Mouse (Mus musculus) lung, embryonic 14.5 days (tissue): ENCODE data around the gene Wnk1. TPM values are rescaled to one million over a fixed set of nuclear protein-coding genes. Genes with fewer than 3 reads are reported as not detected.
"Not testable (repeated sequence)": the region's sequence is repeated elsewhere in the genome, so short reads cannot be mapped to it uniquely, and the experiment has no call there.

ENCODE experiments used
- ATAC-seq: fragments of 200-750 bp; cut with Nextera tagmentation; 2 replicates; pipeline ENCODE4 v1.8.0; 2017; ENCODE audit warnings: mild to moderate bottlenecking, moderate TSS enrichment, moderate library complexity; ENCODE audit not compliant: insufficient read depth
- DNase-seq: peaks from one replicate; pipeline ENCODE4 v3.0.0-alpha.2; 2015
- H3K27ac ChIP-seq: fragments of 300-500 bp; sonication (generic); 2 replicates; pipeline ENCODE4 v1.5.1; 2014; ENCODE audit warnings: low read depth, mild to moderate bottlenecking, moderate library complexity
- H3K27me3 ChIP-seq: fragments of 300-500 bp; sonication (generic); 2 replicates; pipeline ENCODE4 v1.6.1; 2014; ENCODE audit warnings: low read length, control low read depth; ENCODE audit not compliant: insufficient read depth
- H3K36me3 ChIP-seq: fragments of 300-500 bp; sonication (generic); 2 replicates; pipeline ENCODE4 v1.6.1; 2014; ENCODE audit warnings: control low read depth; ENCODE audit not compliant: insufficient read depth
- H3K4me1 ChIP-seq: fragments of 300-500 bp; sonication (generic); 2 replicates; pipeline ENCODE4 v1.6.1; 2014; ENCODE audit warnings: antibody characterized with exemption, control low read depth; ENCODE audit not compliant: insufficient read depth
- H3K4me2 ChIP-seq: fragments of 300-500 bp; sonication (generic); 2 replicates; pipeline ENCODE4 v1.6.1; 2014; ENCODE audit warnings: mild to moderate bottlenecking
- H3K4me3 ChIP-seq: fragments of 300-500 bp; sonication (generic); 2 replicates; pipeline ENCODE4 v1.5.1; 2014; ENCODE audit warnings: low read depth, low read length
- H3K9ac ChIP-seq: fragments of 300-500 bp; sonication (generic); 2 replicates; pipeline ENCODE4 v1.6.1; 2014
- H3K9me3 ChIP-seq: fragments of 300-500 bp; sonication (generic); 2 replicates; pipeline ENCODE4 v1.6.1; 2016; ENCODE audit warnings: low read depth, low read length, control low read depth
- CTCF ChIP-seq: IDR thresholded peaks from 2 replicates; pipeline ENCODE4 v1.5.1; 2016; ENCODE audit warnings: antibody characterized with exemption, low read depth
- WGBS: fragments of 180-500 bp; shearing (Covaris S2); extraction: QIAGEN DNeasy Blood & Tissue Kit; methylation state at CpG from one replicate; pipeline ENCODE4 v1.1.7; 2014; 5-methylcytosine and 5-hydroxymethylcytosine counted together
- polyA plus RNA-seq: library from polyadenylated mRNA; unstranded; fragments of >200 nt; fragmentation: Nextera tagmentation; extraction: Ambion mirVana; gene quantifications from 2 replicates; pipeline ENCODE4 v1.2.1, GENCODE M21; 2014

Gene Wnk1
- polyA plus RNA-seq, result 60.1 and 66.3 TPM in 2 replicates

GRCm38 (mm10) chr6:120038366-120039255 lies at the start of gene Wnk1:
Gene Wnk1 (minus strand): TSS chr6:120038672.
- H3K4me3 ChIP-seq, result peak within 1 kb of the TSS; percentile 93
- peak; percentile 99 for DNase-seq
- H3K36me3 ChIP-seq, result peaks cover 10% of the 10 kb centered on the region
- H3K9me3 ChIP-seq, result no peaks in the 10 kb centered on the region
- H3K9ac ChIP-seq, result peak within 1 kb of the TSS; percentile 86
- H3K27me3 ChIP-seq, result no peaks in the 10 kb centered on the region
- H3K27ac ChIP-seq, result peak within 1 kb of the TSS; percentile 99
- TF ChIP-seq CTCF, result no peak
- H3K4me1 ChIP-seq, result peaks cover 6% of the 10 kb centered on the region
- H3K4me2 ChIP-seq, result peak within 1 kb of the TSS; percentile 90
- peak; percentile 93 for ATAC-seq
- under 1% methylated on average over 56 of the region's 59 CpGs for WGBS

GRCm38 (mm10) chr6:120087041-120087440 lies 48.6 kb upstream of the Wnk1 start:
- not testable (repeated sequence) for DNase-seq, H3K4me3 ChIP-seq, H3K4me2 ChIP-seq, H3K4me1 ChIP-seq, H3K27me3 ChIP-seq, H3K9ac ChIP-seq, H3K9me3 ChIP-seq, H3K36me3 ChIP-seq, H3K27ac ChIP-seq, ATAC-seq
- WGBS, result 88% methylated on average over 6 of the region's 8 CpGs

GRCm38 (mm10) chr6:120085832-120086231 lies 47.4 kb upstream of the Wnk1 start:
- Histone ChIP-seq H3K9ac (no peak overlapping the region), H3K4me1 (no peaks in the 10 kb centered on the region), H3K27ac (no peak overlapping the region), H3K36me3 (no peaks in the 10 kb centered on the region), H3K27me3 (no peaks in the 10 kb centered on the region), H3K4me2 (no peak overlapping the region), H3K9me3 (no peaks in the 10 kb centered on the region), H3K4me3 (no peak overlapping the region)
- ATAC-seq (no peak), DNase-seq (no peak)
- no peak for TF ChIP-seq CTCF
- WGBS, result 71% methylated on average over 3 of the region's 3 CpGs

GRCm38 (mm10) chr6:120084983-120085382 lies 46.5 kb upstream of the Wnk1 start:
- 89% methylated on average over 2 of the region's 2 CpGs for WGBS
- Histone ChIP-seq H3K4me3 (no peak overlapping the region), H3K4me2 (no peak overlapping the region), H3K36me3 (no peaks in the 10 kb centered on the region), H3K4me1 (no peaks in the 10 kb centered on the region), H3K9ac (no peak overlapping the region), H3K9me3 (no peaks in the 10 kb centered on the region), H3K27ac (no peak overlapping the region), H3K27me3 (no peaks in the 10 kb centered on the region)
- no peak for TF ChIP-seq CTCF
- ATAC-seq (no peak), DNase-seq (no peak)

GRCm38 (mm10) chr6:120083442-120083841 lies 45.0 kb upstream of the Wnk1 start:
- WGBS, result 65% methylated on average over 6 of the region's 6 CpGs
- ATAC-seq (no peak), DNase-seq (no peak)
- Histone ChIP-seq H3K4me2 (no peak overlapping the region), H3K9me3 (no peaks in the 10 kb centered on the region), H3K27me3 (no peaks in the 10 kb centered on the region), H3K4me1 (no peaks in the 10 kb centered on the region), H3K9ac (no peak overlapping the region), H3K36me3 (no peaks in the 10 kb centered on the region), H3K4me3 (no peak overlapping the region), H3K27ac (no peak overlapping the region)
- TF ChIP-seq CTCF, result no peak

- no peak for DNase-seq
- Histone ChIP-seq H3K27ac (no peak overlapping the region), H3K4me3 (no peak overlapping the region), H3K27me3 (no peaks in the 10 kb centered on the region), H3K4me2 (no peak overlapping the region), H3K9ac (no peak overlapping the region), H3K4me1 (no peaks in the 10 kb centered on the region), H3K9me3 (no peaks in the 10 kb centered on the region), H3K36me3 (no peaks in the 10 kb centered on the region)
- no peak for ATAC-seq
- WGBS, result 82% methylated on average over 8 of the region's 8 CpGs
- no peak for TF ChIP-seq CTCF
Measured at GRCm38 (mm10) chr6:120082951-120083411, 44.5 kb upstream of the Wnk1 start.

- no peak for TF ChIP-seq CTCF
- no peak for DNase-seq
- Histone ChIP-seq H3K9ac (no peak overlapping the region), H3K36me3 (no peaks in the 10 kb centered on the region), H3K27me3 (no peaks in the 10 kb centered on the region), H3K4me3 (no peak overlapping the region), H3K27ac (no peak overlapping the region), H3K4me1 (no peaks in the 10 kb centered on the region), H3K9me3 (no peaks in the 10 kb centered on the region), H3K4me2 (no peak overlapping the region)
- ATAC-seq, result no peak
- 86% methylated on average over 6 of the region's 6 CpGs for WGBS
Measured at GRCm38 (mm10) chr6:120082251-120082950, 43.9 kb upstream of the Wnk1 start.
